Comparison of ENCODE assay signal across 8 mouse cellular contexts in genomic region chr9:57439083-57439482, GRCm38 (mm10). TPM values are rescaled to one million over a fixed set of nuclear protein-coding genes. Genes with fewer than 3 reads are reported as not detected.
A peak's percentile ranks its signal among the peaks of the same experiment; 100 is the strongest.
DNase-seq lines count a peak whose midpoint lies in the region; ATAC-seq and TF ChIP-seq lines count a peak whose summit lies in the region.

No protein-coding gene starts in this region.

- peak overlapping the region; percentile 82 for H3K4me3 ChIP-seq in cerebellum, adult 2 months (replicated peaks; ENCODE audit: insufficient read depth, low read depth, low read length)
- peak overlapping the region; percentile 44 for H3K4me3 ChIP-seq in forebrain, embryonic 11.5 days (ENCODE audit: low read depth, low read length)
- H3K4me3 ChIP-seq in limb, embryonic 13.5 days = peak overlapping the region; percentile 54
- H3K4me3 ChIP-seq in stomach, embryonic 16.5 days (replicated peaks; ENCODE audit: low read length) = peak overlapping the region; percentile 55

- 0 out of 2 replicates have a peak, but pooled peaks cover under 1% of the 10 kb centered on the region for H3K4me1 ChIP-seq in cerebellum, adult 2 months (ENCODE audit: control insufficient read depth, insufficient read depth, low read length)
- H3K4me1 ChIP-seq in forebrain, embryonic 11.5 days (replicated peaks; ENCODE audit: control insufficient read depth, insufficient read depth, low read length) = no peaks in the 10 kb centered on the region; the same call in 1 of the 2 replicates
- peaks cover 12% of the 10 kb centered on the region for H3K4me1 ChIP-seq in limb, embryonic 13.5 days
- peaks cover 5% of the 10 kb centered on the region; the same call in 1 of the 2 replicates for H3K4me1 ChIP-seq in stomach, embryonic 16.5 days (ENCODE audit: control insufficient read depth, insufficient read depth, low read length)

- no peaks in the 10 kb centered on the region for H3K9me3 ChIP-seq in forebrain, embryonic 11.5 days (ENCODE audit: control insufficient read depth, low read length)
- H3K9me3 ChIP-seq in limb, embryonic 13.5 days = no peaks in the 10 kb centered on the region
- no peaks in the 10 kb centered on the region for H3K9me3 ChIP-seq in stomach, embryonic 16.5 days (replicated peaks; ENCODE audit: control insufficient read depth, low read length)

- H3K36me3 ChIP-seq in forebrain, embryonic 11.5 days (ENCODE audit: control insufficient read depth, insufficient read depth, low read length) = no peaks in the 10 kb centered on the region; the same call in 1 of the 2 replicates
- peaks cover 5% of the 10 kb centered on the region; the same call in 1 of the 2 replicates for H3K36me3 ChIP-seq in limb, embryonic 13.5 days
- H3K36me3 ChIP-seq in stomach, embryonic 16.5 days (ENCODE audit: control insufficient read depth, insufficient read depth, low read length) = no peaks in the 10 kb centered on the region

- ATAC-seq in forebrain, embryonic 11.5 days (replicated peaks; ENCODE audit: low FRiP score) = no peak
- ATAC-seq in limb, embryonic 13.5 days (ENCODE audit: low FRiP score, low read depth) = no peak
- ATAC-seq in stomach, embryonic 16.5 days (ENCODE audit: insufficient read depth, low FRiP score) = no peak

- DNase-seq in cerebellum, adult 2 months = no peak
- no peak for DNase-seq in cerebellum, postnatal 4 days (ENCODE audit: low spot score in 2 of 2)
- peak; percentile 61 for DNase-seq in 416B (ENCODE audit: low read depth)
- DNase-seq in forebrain, embryonic 11.5 days (ENCODE audit: low spot score) = no peak
- no peak for DNase-seq in urinary bladder, postnatal 36 days (ENCODE audit: low spot score in 2 of 2)
- no peak for DNase-seq in gastrocnemius, postnatal 25 days

- H3K9ac ChIP-seq in forebrain, embryonic 11.5 days (ENCODE audit: low read length) = peak overlapping the region; percentile 78
- peak overlapping the region; percentile 77 for H3K9ac ChIP-seq in limb, embryonic 13.5 days
- H3K9ac ChIP-seq in stomach, embryonic 16.5 days (ENCODE audit: low read length) = peak overlapping the region; percentile 74

- TF ChIP-seq POLR2A in cerebellum, adult 2 months (IDR thresholded peaks at IDR 0.05; ENCODE audit: borderline replicate concordance, insufficient read depth, low read length) = no peak

- no peaks in the 10 kb centered on the region for H3K27me3 ChIP-seq in cerebellum, adult 2 months (ENCODE audit: control insufficient read depth, insufficient read depth, low read length)
- H3K27me3 ChIP-seq in forebrain, embryonic 11.5 days (ENCODE audit: control insufficient read depth, insufficient read depth, low read length) = no peaks in the 10 kb centered on the region
- no peaks in the 10 kb centered on the region for H3K27me3 ChIP-seq in limb, embryonic 13.5 days
- no peaks in the 10 kb centered on the region for H3K27me3 ChIP-seq in stomach, embryonic 16.5 days (ENCODE audit: control insufficient read depth, insufficient read depth, low read length)

- H3K4me2 ChIP-seq in forebrain, embryonic 11.5 days (ENCODE audit: low read depth, low read length, severe bottlenecking) = peak overlapping the region; percentile 60
- H3K4me2 ChIP-seq in limb, embryonic 13.5 days (replicated peaks) = peak overlapping the region; percentile 70
- peak overlapping the region; percentile 63 for H3K4me2 ChIP-seq in stomach, embryonic 16.5 days (ENCODE audit: low read depth, low read length)

- WGBS in cerebellum, adult 2 months = 19% methylated on average over 7 of the region's 7 CpGs
- WGBS in forebrain, embryonic 11.5 days = 64% methylated on average over 7 of the region's 7 CpGs
- WGBS in limb, embryonic 13.5 days = 51% methylated on average over 7 of the region's 7 CpGs
- 33% methylated on average over 7 of the region's 7 CpGs for WGBS in stomach, embryonic 16.5 days

- no peak overlapping the region for H3K27ac ChIP-seq in cerebellum, adult 2 months (ENCODE audit: insufficient read depth, low read length)
- H3K27ac ChIP-seq in forebrain, embryonic 11.5 days (ENCODE audit: low read depth, low read length) = no peak overlapping the region
- H3K27ac ChIP-seq in limb, embryonic 13.5 days = no peak overlapping the region
- no peak overlapping the region; the same call in 1 of the 2 replicates for H3K27ac ChIP-seq in stomach, embryonic 16.5 days (ENCODE audit: low read length)

- TF ChIP-seq CTCF in cerebellum, adult 2 months (IDR thresholded peaks at IDR 0.05; ENCODE audit: borderline replicate concordance, insufficient read depth, low read depth, low read length) = no peak

RNA-seq across cellular contexts. Expression of gene Ppcdc, which starts 0.8 kb away (rescaled TPM):
- polyA plus RNA-seq in cerebellum, adult 2 months (2012; rRNA removed) = 20.2 and 21.2 TPM in 2 replicates
- polyA plus RNA-seq in forebrain, embryonic 11.5 days (2014; fragmentation: Nextera tagmentation; extraction: Ambion mirVana) = 26.5 and 29.5 TPM in 2 replicates
- 26.8 and 30.0 TPM in 2 replicates for polyA plus RNA-seq in limb, embryonic 13.5 days (2015; fragmentation: Nextera tagmentation; extraction: Ambion mirVana)
- polyA plus RNA-seq in stomach, embryonic 16.5 days (2015; fragmentation: Nextera tagmentation; extraction: Ambion mirVana) = 26.4 and 28.7 TPM in 2 replicates
- 1 to 10 TPM; 5.7 to 8.1 TPM for total RNA-seq in gastrocnemius, postnatal 25 days (2021)

RNA-seq across cellular contexts. Expression of gene Scamp5, which starts 28.8 kb away (rescaled TPM):
- polyA plus RNA-seq in cerebellum, adult 2 months (2012; rRNA removed) = 353 and 360 TPM in 2 replicates
- 15.5 and 17.4 TPM in 2 replicates for polyA plus RNA-seq in forebrain, embryonic 11.5 days (2014; fragmentation: Nextera tagmentation; extraction: Ambion mirVana)
- polyA plus RNA-seq in limb, embryonic 13.5 days (2015; fragmentation: Nextera tagmentation; extraction: Ambion mirVana) = 12.2 and 12.9 TPM in 2 replicates
- polyA plus RNA-seq in stomach, embryonic 16.5 days (2015; fragmentation: Nextera tagmentation; extraction: Ambion mirVana) = 28.5 and 31.0 TPM in 2 replicates
- 1 to 10 TPM; 1.4 to 2.4 TPM for total RNA-seq in gastrocnemius, postnatal 25 days (2021)

Comparison
In these comparisons a context has a peak if more than half of its experiments do, and no peak if none do; other contexts are left out.
1. RNA of gene Scamp5, which starts 28.8 kb away (polyA plus RNA-seq): 353 to 360 TPM in cerebellum, adult 2 months; 28.5 to 31.0 TPM in stomach, embryonic 16.5 days, 15.5 to 17.4 TPM in forebrain, embryonic 11.5 days and 12.2 to 12.9 TPM in limb, embryonic 13.5 days; every median in the first group is over 10 times any median in the second.
2. Peak in every context shown above with its lines, with median percentiles within 50 percentile points of each other: H3K4me3 ChIP-seq, H3K4me2 ChIP-seq and H3K9ac ChIP-seq.